Mouse (Mus musculus): ENCODE results near the gene Znfx1.

Gene Znfx1

DNA sequence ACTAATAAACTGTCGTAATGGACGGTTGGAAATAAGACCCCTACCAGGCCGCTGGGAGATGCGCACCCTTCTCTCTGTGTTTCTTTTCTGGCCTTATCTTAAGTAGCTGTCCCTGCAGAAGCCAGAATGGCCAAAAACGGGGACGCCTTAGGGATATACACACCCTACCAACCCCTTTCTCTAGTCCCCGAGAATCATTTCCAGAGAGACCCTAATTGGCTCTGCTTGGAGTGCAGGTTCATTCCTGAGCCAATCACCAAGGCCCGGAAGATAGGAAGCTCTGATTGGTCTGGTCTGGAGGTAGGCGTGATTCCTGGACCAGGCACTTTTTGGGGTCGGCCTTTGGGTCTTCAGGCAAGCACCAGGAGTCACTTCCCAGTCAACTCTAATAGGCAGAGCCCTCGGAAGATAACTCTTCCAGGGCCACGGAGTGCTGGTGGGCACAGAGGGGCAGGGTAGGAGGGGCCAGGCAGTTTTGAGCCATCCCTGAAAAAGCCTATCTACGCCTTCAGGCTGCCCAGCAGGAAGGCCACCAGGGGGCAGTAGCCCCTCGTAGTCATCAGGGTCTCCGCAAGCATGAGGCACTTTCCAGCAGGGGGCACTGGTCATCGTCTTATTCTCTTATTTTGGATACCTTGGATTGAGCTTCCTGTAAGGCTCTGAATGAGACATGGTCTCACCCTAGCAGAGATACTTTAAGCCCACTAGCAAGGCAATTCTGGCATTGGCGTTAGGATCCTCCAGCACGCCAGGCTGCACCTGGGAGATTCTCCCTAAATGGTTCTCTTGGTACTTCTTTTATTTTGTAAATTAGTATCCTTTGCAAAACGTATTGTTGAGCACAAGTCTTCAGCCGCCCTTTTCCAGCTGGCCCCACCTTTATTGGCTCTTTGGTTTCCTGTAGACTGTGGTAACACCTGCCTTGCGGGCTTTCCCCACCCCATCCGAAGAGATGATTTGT lies 9.1 kb upstream of the Znfx1 start:
- peak; percentile 94 for DNase-seq (ENCODE audit: low spot score)

DNA sequence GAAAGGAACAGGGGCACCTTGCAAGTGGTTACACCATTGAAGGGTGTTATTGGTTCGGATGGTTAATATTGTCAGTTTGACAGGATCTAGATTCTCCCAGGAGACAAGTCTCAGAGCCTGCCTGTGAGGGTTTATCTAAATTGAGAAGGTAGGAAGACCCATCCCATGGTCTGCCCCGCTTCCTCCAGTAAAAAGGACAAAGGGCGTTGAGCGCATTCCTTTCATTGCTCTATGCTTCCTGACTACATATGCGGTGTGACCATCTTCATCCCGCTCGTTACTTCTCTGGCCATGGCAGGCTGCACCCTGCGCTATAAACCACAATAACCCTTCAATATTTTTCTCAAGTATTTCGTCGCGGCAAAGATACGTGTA lies 8.4 kb upstream of the Znfx1 start:
- no peak for DNase-seq (ENCODE audit: low spot score)

GRCm38 (mm10) chr2:167070341-167070740 lies 7.5 kb upstream of the Znfx1 start:
- no peak for DNase-seq (ENCODE audit: low spot score)

GRCm38 (mm10) chr2:167067575-167067974 lies 4.8 kb upstream of the Znfx1 start:
- no peak for DNase-seq (ENCODE audit: low spot score)

- DNase-seq (ENCODE audit: low spot score) = no peak
These were observed 4.0 kb upstream of the Znfx1 start for GRCm38 (mm10) chr2:167066528-167067516.

DNA sequence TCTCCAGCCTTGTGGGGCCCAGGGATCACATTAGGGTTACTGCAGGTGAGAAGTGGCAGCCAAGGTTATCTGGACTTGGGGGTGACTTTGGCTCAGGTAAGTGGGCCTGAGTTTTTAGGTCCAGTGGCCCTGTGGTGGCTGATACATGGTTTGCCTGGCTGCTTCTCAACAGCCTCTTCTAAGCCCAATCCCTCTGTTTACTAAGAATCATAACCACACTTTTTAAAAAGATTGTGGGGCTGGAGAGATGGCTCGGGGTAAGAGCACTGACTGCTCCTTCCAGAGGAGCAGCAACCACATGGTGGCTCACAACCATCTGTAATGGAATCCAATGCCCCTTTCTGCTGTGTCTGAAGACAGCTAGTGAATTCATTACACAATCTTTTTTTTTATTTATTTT lies 3.2 kb upstream of the Znfx1 start:
- no peak for DNase-seq (ENCODE audit: low spot score)

DNA sequence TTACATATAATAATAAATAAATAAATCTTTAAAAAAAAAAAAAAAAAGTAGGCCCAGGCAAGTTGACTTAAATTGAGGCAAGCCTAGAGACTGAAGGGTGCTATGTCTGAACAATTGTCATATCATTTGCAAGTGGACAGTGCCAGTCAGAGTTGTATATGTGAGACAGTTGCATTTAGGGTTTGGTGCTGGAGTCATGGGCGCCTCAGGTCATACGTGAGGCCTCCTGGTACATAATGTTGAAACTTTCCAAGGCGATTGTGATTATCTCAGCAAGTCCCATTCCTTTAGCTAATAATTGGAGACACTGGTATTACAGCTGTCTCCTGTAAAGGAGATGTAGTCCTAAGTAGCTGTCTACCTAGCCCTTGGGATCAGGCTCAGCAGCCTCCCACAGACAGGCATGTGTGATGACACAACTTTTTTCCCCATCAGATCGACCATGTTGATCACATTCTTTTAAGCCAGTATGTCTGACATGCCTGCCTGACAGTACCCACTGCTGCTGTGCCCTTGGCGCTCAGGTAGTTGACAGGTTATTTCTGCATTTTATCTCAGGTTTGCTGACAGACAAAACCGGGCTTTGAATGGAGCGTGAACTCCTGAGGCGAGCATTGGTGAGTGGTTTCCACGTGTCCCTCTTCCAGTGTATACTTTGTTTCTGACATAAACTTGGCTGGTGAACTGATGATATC lies 1.9 kb upstream of the Znfx1 start:
- no peak for DNase-seq (ENCODE audit: low spot score)

GRCm38 (mm10) chr2:167063906-167064496 lies 1.2 kb upstream of the Znfx1 start:
- no peak for DNase-seq (ENCODE audit: low spot score)

- peak; percentile 86 for DNase-seq (ENCODE audit: low spot score)
These were observed 311 bp downstream of the Znfx1 start for GRCm38 (mm10) chr2:167062497-167062911.

GRCm38 (mm10) chr2:167061381-167062034 lies 1.3 kb downstream of the Znfx1 start:
- no peak for DNase-seq (ENCODE audit: low spot score)

DNA sequence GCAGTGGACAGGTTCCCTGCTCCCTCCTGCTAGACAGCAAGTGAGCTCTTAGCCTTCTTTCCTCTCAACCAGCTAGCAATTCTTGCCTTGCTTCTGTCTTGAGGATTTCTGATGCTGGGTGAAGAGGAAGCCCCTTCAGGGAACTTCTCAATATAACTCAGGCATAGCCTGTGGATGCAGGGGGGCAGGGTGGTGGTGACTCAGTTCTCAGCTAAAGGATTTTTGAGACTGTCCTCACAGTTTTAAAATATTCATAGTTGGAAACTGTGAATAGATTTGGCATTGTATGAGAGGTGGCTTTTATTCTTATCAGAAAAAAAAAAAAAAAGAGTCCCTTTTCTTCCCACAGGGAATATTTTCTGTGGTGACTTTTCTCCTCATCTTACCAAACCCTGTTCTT lies 2.1 kb downstream of the Znfx1 start:
- DNase-seq (ENCODE audit: low spot score) = no peak

DNA sequence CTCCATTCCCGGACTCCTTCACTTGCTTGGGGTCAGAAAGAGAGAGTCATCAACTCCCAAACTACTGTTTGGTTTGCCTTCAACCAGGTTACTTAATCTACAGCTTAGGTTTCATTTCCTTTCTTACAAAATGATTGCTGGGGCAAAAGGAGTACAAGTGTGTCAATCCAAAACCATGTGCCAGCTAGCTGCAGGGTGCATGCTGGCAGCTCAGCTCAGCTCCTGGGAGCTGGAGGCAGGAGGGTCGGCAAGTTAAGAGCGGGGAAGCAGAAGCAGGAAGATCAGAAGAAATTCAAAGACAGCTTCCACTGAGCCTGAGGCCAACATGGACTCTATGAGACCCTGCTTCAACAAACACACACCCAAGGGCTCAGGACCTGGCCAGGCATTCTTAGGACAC lies 2.5 kb downstream of the Znfx1 start:
- no peak for DNase-seq (ENCODE audit: low spot score)

DNA sequence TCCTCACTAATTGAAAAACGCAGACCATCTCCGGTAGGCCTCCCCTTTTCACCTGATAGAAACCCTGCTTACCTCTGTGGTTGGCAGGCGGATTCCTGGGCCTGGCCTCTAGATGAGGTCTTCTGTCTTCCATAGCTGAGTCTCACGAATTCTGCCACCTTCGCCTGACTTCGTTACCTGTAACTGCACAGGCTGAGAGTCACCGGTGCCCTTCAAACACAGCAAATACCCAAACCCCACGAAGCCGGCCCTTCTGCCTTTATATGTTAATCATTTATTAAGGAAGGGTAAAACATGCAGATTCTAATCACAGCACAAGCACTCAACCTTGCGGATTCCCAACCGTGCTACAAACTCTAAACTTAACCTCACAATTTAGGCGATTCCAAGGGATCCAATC lies 2.9 kb downstream of the Znfx1 start:
- no peak for DNase-seq (ENCODE audit: low spot score)

DNA sequence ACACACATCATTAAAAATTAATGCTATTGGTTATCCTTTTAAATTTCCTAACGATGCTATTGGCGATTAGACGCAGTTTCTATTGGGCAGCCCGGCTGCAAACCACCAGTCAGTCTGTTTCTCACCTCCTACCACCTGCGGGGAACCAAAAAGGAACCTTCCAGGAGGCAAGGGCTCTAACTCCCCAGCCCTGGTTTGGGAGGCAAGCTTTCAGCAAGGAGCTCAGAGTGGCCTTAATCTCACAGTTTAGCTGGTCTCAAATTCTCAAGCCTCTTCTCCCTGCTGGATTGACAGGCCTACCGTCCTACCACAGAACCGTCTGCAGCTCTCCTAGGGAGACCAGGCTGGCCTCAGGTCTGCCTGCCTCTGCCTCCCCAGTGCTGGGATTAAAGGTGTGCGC lies 3.3 kb downstream of the Znfx1 start:
- no peak for DNase-seq (ENCODE audit: low spot score)

- DNase-seq (ENCODE audit: low spot score) = no peak
These were observed 3.9 kb downstream of the Znfx1 start for GRCm38 (mm10) chr2:167058814-167059387.

DNA sequence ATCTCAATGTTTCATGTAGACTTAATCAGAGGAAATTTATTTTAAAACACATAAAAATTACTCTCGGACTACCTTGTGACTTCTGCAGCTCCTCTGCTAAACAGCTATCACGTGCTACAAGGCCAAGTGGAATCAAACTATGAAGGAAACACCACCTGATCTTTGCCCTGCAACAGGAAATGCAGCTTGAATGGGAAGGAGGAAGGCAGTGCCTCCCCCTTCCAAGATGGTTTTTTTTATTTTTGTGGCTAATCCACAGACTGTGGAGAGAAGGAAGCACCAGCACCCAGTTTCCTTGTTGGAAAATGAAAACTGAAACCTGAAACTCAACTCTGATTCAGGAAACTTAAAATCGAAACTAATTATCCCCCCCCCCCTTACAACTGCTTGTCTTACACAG lies 4.6 kb downstream of the Znfx1 start:
- no peak for DNase-seq (ENCODE audit: low spot score)

DNA sequence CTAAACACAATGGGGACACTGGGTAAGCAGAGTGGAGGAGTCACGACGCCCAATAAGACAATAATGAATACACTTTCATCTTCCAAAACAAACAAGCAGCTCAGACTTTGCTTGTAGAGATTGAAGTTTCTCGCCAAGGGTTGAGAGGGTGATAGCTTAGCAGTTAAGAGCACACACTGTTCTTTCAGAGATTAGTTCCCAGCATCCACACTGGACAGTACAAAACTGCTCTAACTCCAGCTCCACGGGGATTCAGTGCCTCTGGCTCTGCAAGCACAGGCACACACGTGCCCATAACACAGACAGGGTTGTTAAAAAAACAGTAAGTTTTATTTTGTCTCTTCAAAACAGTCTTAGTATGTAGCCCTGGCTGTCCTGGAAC lies 5.9 kb downstream of the Znfx1 start:
- no peak for DNase-seq (ENCODE audit: low spot score)

GRCm38 (mm10) chr2:167056210-167056941 lies 6.4 kb downstream of the Znfx1 start:
- DNase-seq (ENCODE audit: low spot score) = no peak

GRCm38 (mm10) chr2:167055386-167055785 lies 7.4 kb downstream of the Znfx1 start:
- DNase-seq (ENCODE audit: low spot score) = peak; percentile 22

Data from ovary, postnatal 14 days (tissue).